Mouse (Mus musculus) testis, adult 10 weeks (tissue): Measurements from ENCODE around the gene Stam2. TPM values are rescaled to one million over a fixed set of nuclear protein-coding genes. Genes with fewer than 3 reads are reported as not detected.

ENCODE experiments used
- polyA plus RNA-seq: library from polyadenylated mRNA; stranded (reverse); fragments of 350-450 nt; fragmentation: Illumina TruSeq; extraction: RNeasy Lipid Tissue Mini Kit (QIAGEN cat#74804); gene quantifications from one replicate; pipeline ENCODE4 v1.2.3, GENCODE M21; 2014; ENCODE audit warnings: low read depth, low replicate concordance

Gene Stam2
- polyA plus RNA-seq, result 82.6 TPM

DNA sequence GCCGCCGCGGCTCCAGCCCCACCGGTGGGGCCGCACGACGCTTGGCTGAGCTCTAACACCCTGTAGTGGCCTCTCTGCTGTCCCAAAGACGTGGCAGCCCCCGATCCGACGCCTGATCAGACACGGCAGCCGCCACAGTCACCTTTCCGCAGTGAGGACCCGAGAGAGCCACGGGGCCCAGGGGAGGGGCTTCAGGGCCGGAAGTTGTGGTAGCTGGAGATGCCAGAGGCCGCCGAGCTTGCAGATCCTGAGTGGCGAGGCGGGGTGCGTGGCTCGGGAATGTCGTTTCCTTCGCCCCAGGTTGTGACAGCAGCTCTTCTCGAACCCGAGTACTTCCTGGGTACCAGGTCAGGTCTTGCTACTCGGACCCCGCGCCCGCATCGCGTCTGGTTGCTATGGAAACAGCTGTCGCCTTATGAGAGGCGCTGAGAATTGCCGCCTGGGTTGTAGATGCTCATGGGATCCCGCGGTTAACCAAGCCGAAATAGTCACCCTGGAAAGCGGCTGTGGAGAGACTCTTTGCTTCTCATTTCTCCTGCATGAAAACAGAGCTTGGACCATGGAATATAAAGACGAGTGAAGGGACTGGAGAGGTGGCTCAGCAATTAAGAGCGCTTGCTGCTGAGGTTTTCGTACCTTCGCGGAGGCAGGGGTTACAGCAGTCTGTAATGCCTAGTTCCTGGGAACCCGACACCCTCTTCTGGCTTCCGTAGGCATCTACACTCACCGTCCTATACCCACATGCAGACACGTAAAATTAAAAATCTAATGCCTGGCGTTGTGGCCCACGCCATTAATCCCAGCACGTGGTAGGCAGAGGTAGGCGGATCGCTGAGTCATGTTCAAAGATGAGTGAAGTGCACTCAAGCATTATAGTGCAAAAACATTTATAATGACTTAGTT is at the start of gene Stam2:
Gene Stam2 (minus strand): TSS at position 26 of the 903 bp plus-strand sequence.

GRCm38 (mm10) chr2:52676023-52676912 is 65.8 kb downstream of the Stam2 start, which contains the start of gene Cacnb4:
TSS of gene Cacnb4 (minus strand) at chr2:52676831.

Other genes starting within 250 kb of the Stam2 start
- gene Cacnb4, start 65.5 kb downstream of the Stam2 start, polyA plus RNA-seq, result 1.8 TPM
- 9.3 TPM for gene Fmnl2, start 115.6 kb upstream of the Stam2 start, polyA plus RNA-seq